Mouse (Mus musculus) MEL (cell line): ENCODE measurements around the gene Gm49325. TPM values are rescaled to one million over a fixed set of nuclear protein-coding genes. Genes with fewer than 3 reads are reported as not detected.

ENCODE experiments used
- DNase-seq: peaks from one replicate; pipeline ENCODE4 v3.0.0; 2011; ENCODE audit warnings: low read depth, low spot score
- H3K27ac ChIP-seq: 2 replicates; pipeline ENCODE4 v1.5.1; 2012; ENCODE audit warnings: low read depth, mild to moderate bottlenecking, control low read depth, low read length, moderate library complexity; ENCODE audit not compliant: control insufficient read depth
- H3K27me3 ChIP-seq, 2 experiments: fragments of 150-350 bp in 1 of 2; sonication (generic) in 1 of 2; 2 replicates each; pipeline ENCODE4 v1.6.1; 2012; ENCODE audit warnings: low read length in 2 of 2, mild to moderate bottlenecking in 2 of 2, improper control_type of control experiment in 1 of 2, moderate library complexity in 1 of 2; ENCODE audit not compliant: insufficient read depth in 2 of 2, control insufficient read depth in 1 of 2
- H3K36me3 ChIP-seq, 2 experiments: 2 replicates each; pipeline ENCODE4 v1.6.1; 2012 to 2014; ENCODE audit warnings: low read length in 2 of 2, improper control_type of control experiment in 1 of 2, inconsistent platforms in 1 of 2, mild to moderate bottlenecking in 1 of 2; ENCODE audit not compliant: insufficient read depth in 2 of 2, control insufficient read depth in 1 of 2
- H3K4me1 ChIP-seq, 2 experiments: fragments of 150-350 bp in 1 of 2; sonication (generic) in 1 of 2; 2 replicates each; pipeline ENCODE4 v1.6.1; 2012; ENCODE audit warnings: low read length in 2 of 2, improper control_type of control experiment in 1 of 2, mild to moderate bottlenecking in 1 of 2; ENCODE audit not compliant: insufficient read depth in 2 of 2, control insufficient read depth in 1 of 2
- H3K4me3 ChIP-seq, 2 experiments: fragments of 150-350 bp in 1 of 2; sonication (generic) in 1 of 2; 2 replicates each; pipeline ENCODE4 v1.5.1; 2012; ENCODE audit warnings: low read depth in 2 of 2, low read length in 2 of 2, mild to moderate bottlenecking in 2 of 2, moderate library complexity in 2 of 2, control low read depth in 1 of 2, improper control_type of control experiment in 1 of 2; ENCODE audit not compliant: control insufficient read depth in 1 of 2, insufficient read depth in 1 of 2
- H3K79me2 ChIP-seq: 2 replicates; pipeline ENCODE4 v1.6.1; 2012; ENCODE audit warnings: mild to moderate bottlenecking, low read length, moderate library complexity; ENCODE audit not compliant: control insufficient read depth, poor library complexity, insufficient read depth
- H3K9ac ChIP-seq: 2 replicates; pipeline ENCODE4 v1.6.1; 2012; ENCODE audit warnings: low read depth, mild to moderate bottlenecking, control low read depth, low read length, moderate library complexity; ENCODE audit not compliant: control insufficient read depth, poor library complexity, severe bottlenecking
- H3K9me3 ChIP-seq: fragments of 150-350 bp; sonication (generic); replicated peaks from 2 replicates; pipeline ENCODE4 v1.6.1; 2012; ENCODE audit warnings: mild to moderate bottlenecking, low read length, improper control_type of control experiment, moderate library complexity; ENCODE audit not compliant: insufficient read depth
- CHD1 ChIP-seq: IDR thresholded peaks from 2 replicates; pipeline ENCODE4 v1.6.1; 2012; ENCODE audit warnings: low read depth, mild to moderate bottlenecking, inconsistent platforms, low read length, improper control_type of control experiment
- E2F4 ChIP-seq: IDR thresholded peaks from 2 replicates; pipeline ENCODE4 v1.6.1; 2011; ENCODE audit warnings: low read depth, low read length, improper control_type of control experiment, borderline replicate concordance
- ELF1 ChIP-seq: IDR thresholded peaks from 2 replicates; pipeline ENCODE4 v1.6.1; 2014; ENCODE audit warnings: low read depth, mild to moderate bottlenecking, inconsistent platforms, low read length, improper control_type of control experiment, moderate library complexity
- EP300 ChIP-seq, 2 experiments: IDR thresholded peaks; 2 replicates each; pipeline ENCODE4 v1.6.1; 2011; ENCODE audit warnings: improper control_type of control experiment in 2 of 2, low read length in 2 of 2, low read depth in 1 of 2, mild to moderate bottlenecking in 1 of 2
- GABPA ChIP-seq: IDR thresholded peaks from 2 replicates; pipeline ENCODE4 v1.6.1; 2012; ENCODE audit warnings: low read depth, mild to moderate bottlenecking, inconsistent platforms, low read length, improper control_type of control experiment, moderate library complexity
- GATA1 ChIP-seq: IDR thresholded peaks from 2 replicates; pipeline ENCODE4 v1.6.1; 2011; ENCODE audit warnings: low read depth, low read length, improper control_type of control experiment
- HCFC1 ChIP-seq: IDR thresholded peaks from 2 replicates; pipeline ENCODE4 v1.6.1; 2012; ENCODE audit warnings: low read depth, mild to moderate bottlenecking, inconsistent platforms, low read length, improper control_type of control experiment, moderate library complexity
- KAT2A ChIP-seq: conservative IDR thresholded peaks from 2 replicates; pipeline ENCODE4 v1.6.1; 2012; ENCODE audit warnings: low read depth, low read length, improper control_type of control experiment, inconsistent platforms
- MAZ ChIP-seq: IDR thresholded peaks from 2 replicates; pipeline ENCODE4 v1.6.1; 2012; ENCODE audit warnings: low read depth, mild to moderate bottlenecking, inconsistent platforms, low read length, improper control_type of control experiment
- MYC ChIP-seq: IDR thresholded peaks from 2 replicates; pipeline ENCODE4 v1.6.1; 2011; ENCODE audit warnings: low read depth, mild to moderate bottlenecking, low read length, improper control_type of control experiment, moderate library complexity
- NELFE ChIP-seq: IDR thresholded peaks from 2 replicates; pipeline ENCODE4 v1.6.1; 2011; ENCODE audit warnings: low read depth, low read length, improper control_type of control experiment
- NRF1 ChIP-seq: IDR thresholded peaks from 2 replicates; pipeline ENCODE4 v1.6.1; 2014; ENCODE audit warnings: low read depth, mild to moderate bottlenecking, inconsistent platforms, low read length, improper control_type of control experiment, moderate library complexity; ENCODE audit not compliant: poor library complexity, insufficient read depth, severe bottlenecking
- RAD21 ChIP-seq: IDR thresholded peaks from 2 replicates; pipeline ENCODE4 v1.6.1; 2011; ENCODE audit warnings: mild to moderate bottlenecking, low read depth, low read length, improper control_type of control experiment
- SMC3 ChIP-seq: IDR thresholded peaks from 2 replicates; pipeline ENCODE4 v1.6.1; 2011; ENCODE audit warnings: low read depth, low read length, improper control_type of control experiment
- TBP ChIP-seq: IDR thresholded peaks from 2 replicates; pipeline ENCODE4 v1.8.0; 2011; ENCODE audit warnings: low read depth, low read length, improper control_type of control experiment
- TCF12 ChIP-seq: IDR thresholded peaks from 2 replicates; pipeline ENCODE4 v1.6.1; 2014; ENCODE audit warnings: low read depth, mild to moderate bottlenecking, inconsistent platforms, low read length, improper control_type of control experiment, moderate library complexity
- UBTF ChIP-seq: IDR thresholded peaks from 2 replicates; pipeline ENCODE4 v1.6.1; 2012; ENCODE audit warnings: low read depth, mild to moderate bottlenecking, inconsistent platforms, low read length, improper control_type of control experiment, moderate library complexity, borderline replicate concordance; ENCODE audit not compliant: insufficient read depth
- USF1 ChIP-seq: IDR thresholded peaks from 2 replicates; pipeline ENCODE4 v1.6.1; 2014; ENCODE audit warnings: low read depth, mild to moderate bottlenecking, inconsistent platforms, low read length, improper control_type of control experiment, moderate library complexity
- ZC3H11A ChIP-seq: IDR thresholded peaks from 2 replicates; pipeline ENCODE4 v1.6.1; 2012; ENCODE audit warnings: low read depth, mild to moderate bottlenecking, inconsistent platforms, low read length, improper control_type of control experiment
- ZKSCAN1 ChIP-seq: IDR thresholded peaks from 2 replicates; pipeline ENCODE4 v1.6.1; 2012; ENCODE audit warnings: low read depth, mild to moderate bottlenecking, inconsistent platforms, low read length, improper control_type of control experiment, moderate library complexity
- ZNF384 ChIP-seq: IDR thresholded peaks from 2 replicates; pipeline ENCODE4 v1.6.1; 2012; ENCODE audit warnings: low read depth, mild to moderate bottlenecking, inconsistent platforms, low read length, improper control_type of control experiment
- polyA plus RNA-seq, 2 experiments: library from polyadenylated mRNA; stranded (reverse) in 1 of 2; unstranded in 1 of 2; fragments of >175 nt in 1 of 2; fragments of >200 nt in 1 of 2; gene quantifications; 2 replicates each; pipeline versions ENCODE4 v1.2.1 to v1.2.4; 2012; ENCODE audit warnings: low replicate concordance in 2 of 2, low read depth in 1 of 2; ENCODE audit not compliant: insufficient read length in 2 of 2, insufficient read depth in 1 of 2, missing spikeins in 1 of 2
- total RNA-seq: library from RNA; depleted of rRNA; stranded (reverse); fragments of 300-350 nt; gene quantifications from 2 replicates; pipeline ENCODE4 v1.2.3, GENCODE M21; 2012

Gene Gm49325
- total and polyA plus RNA-seq, 3 experiments, result 1.0 to 3.7 TPM; not detected in 1

- Histone ChIP-seq H3K27me3 (no peaks in the 10 kb centered on the region), H3K4me1 (peaks cover 0 to 11% of the 10 kb centered on the region in 2 experiments; a peak in 2 of 4 replicates), H3K27ac (no peak overlapping the region), H3K4me3 (no peak overlapping the region), H3K9ac (no peak overlapping the region), H3K36me3 (peaks cover 0 to 11% of the 10 kb centered on the region in 2 experiments; a peak in 2 of 4 replicates), H3K9me3 (no peaks in the 10 kb centered on the region), H3K79me2 (no peaks in the 10 kb centered on the region)
- no peak for TF ChIP-seq EP300 (IDR thresholded peaks at IDR 0.05; ENCODE audit: low read depth in 1 of 2, low read length in 2 of 2)
- no peak for TF ChIP-seq ZC3H11A
- TF ChIP-seq E2F4, result no peak
- no peak for TF ChIP-seq GABPA
- TF ChIP-seq NRF1, result no peak
- no peak for TF ChIP-seq UBTF
- TF ChIP-seq SMC3, result no peak
- TF ChIP-seq KAT2A, result no peak
- no peak for TF ChIP-seq GATA1
- TF ChIP-seq RAD21, result no peak
- TF ChIP-seq MAZ, result no peak
- no peak for TF ChIP-seq ELF1
- no peak for TF ChIP-seq MYC
- TF ChIP-seq NELFE, result no peak
- TF ChIP-seq ZKSCAN1, result no peak
- TF ChIP-seq CHD1, result no peak
- TF ChIP-seq TBP, result no peak
- TF ChIP-seq ZNF384, result no peak
- no peak for TF ChIP-seq HCFC1
- no peak for TF ChIP-seq TCF12
- no peak for DNase-seq
These were observed 67.8 kb downstream of the Gm49325 start for GRCm38 (mm10) chr10:77673765-77674164.

- Histone ChIP-seq H3K9ac (no peak overlapping the region), H3K4me3 (no peak overlapping the region), H3K27ac (no peak overlapping the region), H3K9me3 (no peaks in the 10 kb centered on the region), H3K79me2 (no peaks in the 10 kb centered on the region), H3K36me3 (no peaks in the 10 kb centered on the region), H3K27me3 (peaks cover 4 to 7% of the 10 kb centered on the region in 2 experiments; a peak in 3 of 4 replicates), H3K4me1 (no peaks in the 10 kb centered on the region)
- no peak for TF ChIP-seq USF1
- DNase-seq, result no peak
These were observed 71.6 kb downstream of the Gm49325 start for GRCm38 (mm10) chr10:77677562-77677961.
